Mouse (Mus musculus): ENCODE data around the gene Cks2. TPM values are rescaled to one million over a fixed set of nuclear protein-coding genes. Genes with fewer than 3 reads are reported as not detected.

Cks2 gene
- polyA plus RNA-seq, 1 experiment from 2014 or later, result 298 TPM

DNA sequence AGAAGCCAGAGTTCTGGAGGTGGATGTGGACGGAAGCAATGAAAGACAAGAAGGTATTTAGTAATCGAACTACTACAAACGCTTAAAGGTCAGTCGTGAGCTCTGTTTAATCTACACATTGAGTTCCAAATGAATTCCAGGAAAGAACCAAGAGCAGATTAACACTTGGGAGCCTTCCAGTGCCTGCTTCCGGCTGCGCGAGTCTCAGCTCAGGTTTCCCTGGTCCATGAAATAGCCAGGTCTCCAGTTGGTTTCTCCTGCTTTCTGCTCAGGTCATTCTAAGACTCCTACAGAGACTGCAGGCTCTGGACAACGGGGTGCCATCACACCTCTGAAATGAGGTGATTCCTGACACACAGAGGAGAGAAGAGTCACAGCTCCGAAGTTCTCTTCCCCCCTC is 34.0 kb upstream of the Cks2 start:
- Histone ChIP-seq H3K9me3 (ENCODE audit: control insufficient read depth, low read length) (no peaks in the 10 kb centered on the region), H3K4me3 (ENCODE audit: low read depth, low read length) (no peak overlapping the region), H3K4me2 (replicated peaks; ENCODE audit: low read depth, low read length) (no peak overlapping the region), H3K9ac (ENCODE audit: low read depth, low read length) (no peak overlapping the region), H3K4me1 (replicated peaks; ENCODE audit: control insufficient read depth, insufficient read depth, low read length) (no peaks in the 10 kb centered on the region), H3K27me3 (ENCODE audit: control insufficient read depth, insufficient read depth, low read length) (no peaks in the 10 kb centered on the region), H3K36me3 (ENCODE audit: control insufficient read depth, insufficient read depth, low read length) (no peaks in the 10 kb centered on the region), H3K27ac (ENCODE audit: low read depth, low read length) (no peak overlapping the region)
- DNase-seq (ENCODE audit: low spot score), result no peak
- ATAC-seq (ENCODE audit: low FRiP score), result no peak
- 27% methylated on average over 9 of the region's 9 CpGs for WGBS

GRCm38 (mm10) chr13:51611500-51611899 is 33.5 kb upstream of the Cks2 start:
- no peak overlapping the region for H3K27ac ChIP-seq (ENCODE audit: low read depth, low read length)
- 61% methylated on average over 5 of the region's 5 CpGs for WGBS

GRCm38 (mm10) chr13:51615815-51616214 is 29.2 kb upstream of the Cks2 start:
- DNase-seq (ENCODE audit: low spot score), result no peak
- Histone ChIP-seq H3K27me3 (ENCODE audit: control insufficient read depth, insufficient read depth, low read length) (no peaks in the 10 kb centered on the region), H3K27ac (ENCODE audit: low read depth, low read length) (no peak overlapping the region), H3K9me3 (ENCODE audit: control insufficient read depth, low read length) (no peaks in the 10 kb centered on the region), H3K4me2 (replicated peaks; ENCODE audit: low read depth, low read length) (no peak overlapping the region), H3K36me3 (ENCODE audit: control insufficient read depth, insufficient read depth, low read length) (no peaks in the 10 kb centered on the region), H3K9ac (ENCODE audit: low read depth, low read length) (no peak overlapping the region), H3K4me3 (ENCODE audit: low read depth, low read length) (no peak overlapping the region), H3K4me1 (replicated peaks; ENCODE audit: control insufficient read depth, insufficient read depth, low read length) (no peaks in the 10 kb centered on the region)
- ATAC-seq (ENCODE audit: low FRiP score), result no peak; the same call in 1 of the 2 replicates
- 70% methylated on average over 10 of the region's 10 CpGs for WGBS

More at GRCm38 (mm10) chr13:51611500-51611899, 33.5 kb upstream of the Cks2 start:
- Histone ChIP-seq H3K27me3 (ENCODE audit: control insufficient read depth, insufficient read depth, low read length) (no peaks in the 10 kb centered on the region), H3K9me3 (ENCODE audit: control insufficient read depth, low read length) (no peaks in the 10 kb centered on the region), H3K4me1 (replicated peaks; ENCODE audit: control insufficient read depth, insufficient read depth, low read length) (no peaks in the 10 kb centered on the region), H3K4me2 (replicated peaks; ENCODE audit: low read depth, low read length) (no peak overlapping the region), H3K36me3 (ENCODE audit: control insufficient read depth, insufficient read depth, low read length) (no peaks in the 10 kb centered on the region), H3K4me3 (ENCODE audit: low read depth, low read length) (no peak overlapping the region), H3K9ac (ENCODE audit: low read depth, low read length) (no peak overlapping the region)
- DNase-seq (ENCODE audit: low spot score) (no peak), ATAC-seq (ENCODE audit: low FRiP score) (no peak)

DNA sequence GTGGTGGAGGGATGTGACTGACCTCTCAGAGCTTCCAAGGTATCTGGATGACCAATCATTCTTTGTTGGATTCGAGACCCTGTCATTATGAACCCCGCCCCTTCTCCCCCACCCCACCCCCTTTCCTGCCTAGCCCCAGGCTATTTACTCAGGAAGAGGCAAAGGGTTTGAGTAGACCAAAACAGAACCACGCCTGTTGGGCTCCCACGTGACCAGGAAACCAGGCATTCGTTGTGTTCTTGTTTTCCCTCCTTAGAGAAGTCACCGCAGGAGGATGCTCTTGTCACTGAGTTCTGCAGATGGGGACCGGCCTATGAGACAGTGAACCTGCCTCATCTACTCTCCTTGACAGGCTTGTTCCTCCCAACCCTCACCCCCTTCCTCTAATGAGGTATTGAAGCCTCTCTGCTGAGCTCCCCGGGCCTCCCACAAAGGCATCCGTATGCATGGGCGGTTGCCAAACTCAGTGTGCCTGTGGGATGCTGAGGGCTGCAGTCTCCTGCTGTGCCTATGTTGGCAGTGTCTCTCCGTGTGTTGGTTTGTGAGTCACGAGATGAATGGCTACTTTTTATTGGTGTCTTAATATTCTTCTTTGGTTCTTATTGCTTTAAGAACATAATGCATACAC is 28.5 kb upstream of the Cks2 start:
- peak; percentile 33 for ATAC-seq (ENCODE audit: low FRiP score)
- no peak overlapping the region for H3K4me2 ChIP-seq (replicated peaks; ENCODE audit: low read depth, low read length)
- no peaks in the 10 kb centered on the region for H3K4me1 ChIP-seq (replicated peaks; ENCODE audit: control insufficient read depth, insufficient read depth, low read length)
- no peak overlapping the region for H3K4me3 ChIP-seq (ENCODE audit: low read depth, low read length)
- H3K36me3 ChIP-seq (ENCODE audit: control insufficient read depth, insufficient read depth, low read length), result no peaks in the 10 kb centered on the region
- no peak for DNase-seq (ENCODE audit: low spot score)
- no peak overlapping the region for H3K27ac ChIP-seq (ENCODE audit: low read depth, low read length)
- H3K9ac ChIP-seq (ENCODE audit: low read depth, low read length), result no peak overlapping the region
- no peaks in the 10 kb centered on the region for H3K9me3 ChIP-seq (ENCODE audit: control insufficient read depth, low read length)
- 9% methylated on average over 12 of the region's 12 CpGs for WGBS
- no peaks in the 10 kb centered on the region for H3K27me3 ChIP-seq (ENCODE audit: control insufficient read depth, insufficient read depth, low read length)

- Histone ChIP-seq H3K4me3 (ENCODE audit: low read depth, low read length) (no peak overlapping the region), H3K9ac (ENCODE audit: low read depth, low read length) (no peak overlapping the region), H3K36me3 (ENCODE audit: control insufficient read depth, insufficient read depth, low read length) (no peaks in the 10 kb centered on the region), H3K27me3 (ENCODE audit: control insufficient read depth, insufficient read depth, low read length) (no peaks in the 10 kb centered on the region), H3K27ac (ENCODE audit: low read depth, low read length) (no peak overlapping the region), H3K4me1 (replicated peaks; ENCODE audit: control insufficient read depth, insufficient read depth, low read length) (no peaks in the 10 kb centered on the region), H3K9me3 (ENCODE audit: control insufficient read depth, low read length) (no peaks in the 10 kb centered on the region), H3K4me2 (replicated peaks; ENCODE audit: low read depth, low read length) (no peak overlapping the region)
- ATAC-seq (ENCODE audit: low FRiP score) (no peak), DNase-seq (ENCODE audit: low spot score) (no peak)
- 74% methylated on average over 1 of the region's 1 CpGs for WGBS
These were observed 27.7 kb upstream of the Cks2 start for GRCm38 (mm10) chr13:51617306-51617705.

DNA sequence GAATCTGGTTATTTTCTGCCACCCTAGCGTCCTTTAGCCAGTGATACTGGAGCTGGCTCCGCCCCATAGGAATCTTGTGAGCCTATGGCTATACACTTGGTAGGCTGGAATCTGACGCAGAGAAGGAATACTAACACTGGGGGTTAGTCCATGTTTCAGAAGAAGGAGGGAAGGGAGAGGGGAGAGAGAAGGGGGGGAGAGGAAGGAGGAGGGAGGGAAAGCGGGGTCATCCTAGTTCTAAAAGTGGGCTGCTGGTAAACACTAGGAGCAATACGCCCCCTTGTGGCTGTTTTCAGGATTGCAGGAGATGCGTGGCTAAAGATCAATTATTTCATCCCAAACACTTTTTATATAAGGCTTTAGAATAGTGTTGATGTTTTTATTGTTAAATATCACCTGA is 27.2 kb upstream of the Cks2 start:
- H3K9me3 ChIP-seq (ENCODE audit: control insufficient read depth, low read length), result no peaks in the 10 kb centered on the region
- ATAC-seq (ENCODE audit: low FRiP score), result peak; percentile 47; the same call in 1 of the 2 replicates
- H3K36me3 ChIP-seq (ENCODE audit: control insufficient read depth, insufficient read depth, low read length), result no peaks in the 10 kb centered on the region
- peak; percentile 91 for DNase-seq (ENCODE audit: low spot score)
- no peaks in the 10 kb centered on the region for H3K27me3 ChIP-seq (ENCODE audit: control insufficient read depth, insufficient read depth, low read length)
- no peaks in the 10 kb centered on the region for H3K4me1 ChIP-seq (replicated peaks; ENCODE audit: control insufficient read depth, insufficient read depth, low read length)
- no peak overlapping the region for H3K4me2 ChIP-seq (replicated peaks; ENCODE audit: low read depth, low read length)
- H3K9ac ChIP-seq (ENCODE audit: low read depth, low read length), result no peak overlapping the region
- no peak overlapping the region for H3K27ac ChIP-seq (ENCODE audit: low read depth, low read length)
- 20% methylated on average over 6 of the region's 6 CpGs for WGBS
- no peak overlapping the region for H3K4me3 ChIP-seq (ENCODE audit: low read depth, low read length)

DNA sequence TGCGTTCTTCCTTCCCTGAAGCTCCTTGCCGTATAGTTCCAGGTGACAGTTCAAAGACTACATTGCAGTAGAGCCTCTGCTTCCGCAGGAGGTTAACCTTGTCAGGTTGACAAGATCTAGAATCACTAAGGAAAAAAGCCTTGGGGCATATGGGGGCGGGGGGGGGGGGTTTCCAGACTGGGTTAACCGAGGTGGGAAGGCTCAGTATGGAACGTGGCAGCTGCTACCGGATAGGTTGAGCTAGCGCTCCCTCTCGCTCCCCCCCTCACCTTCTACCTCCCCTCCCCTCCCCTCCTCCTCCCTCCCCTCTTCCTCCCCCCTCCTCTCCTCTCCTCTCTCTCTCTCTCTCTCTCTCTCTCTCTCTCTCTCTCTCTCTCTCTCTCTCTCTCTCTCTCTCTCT is 26.4 kb upstream of the Cks2 start:
- H3K4me3 ChIP-seq (ENCODE audit: low read depth, low read length), result no peak overlapping the region
- H3K27ac ChIP-seq (ENCODE audit: low read depth, low read length), result no peak overlapping the region
- ATAC-seq (ENCODE audit: low FRiP score), result no peak
- no peaks in the 10 kb centered on the region for H3K4me1 ChIP-seq (replicated peaks; ENCODE audit: control insufficient read depth, insufficient read depth, low read length)
- H3K36me3 ChIP-seq (ENCODE audit: control insufficient read depth, insufficient read depth, low read length), result no peaks in the 10 kb centered on the region
- WGBS, result 12% methylated on average over 7 of the region's 9 CpGs
- H3K9ac ChIP-seq (ENCODE audit: low read depth, low read length), result no peak overlapping the region
- no peaks in the 10 kb centered on the region for H3K9me3 ChIP-seq (ENCODE audit: control insufficient read depth, low read length)
- DNase-seq (ENCODE audit: low spot score), result no peak
- no peaks in the 10 kb centered on the region for H3K27me3 ChIP-seq (ENCODE audit: control insufficient read depth, insufficient read depth, low read length)
- no peak overlapping the region for H3K4me2 ChIP-seq (replicated peaks; ENCODE audit: low read depth, low read length)

DNA sequence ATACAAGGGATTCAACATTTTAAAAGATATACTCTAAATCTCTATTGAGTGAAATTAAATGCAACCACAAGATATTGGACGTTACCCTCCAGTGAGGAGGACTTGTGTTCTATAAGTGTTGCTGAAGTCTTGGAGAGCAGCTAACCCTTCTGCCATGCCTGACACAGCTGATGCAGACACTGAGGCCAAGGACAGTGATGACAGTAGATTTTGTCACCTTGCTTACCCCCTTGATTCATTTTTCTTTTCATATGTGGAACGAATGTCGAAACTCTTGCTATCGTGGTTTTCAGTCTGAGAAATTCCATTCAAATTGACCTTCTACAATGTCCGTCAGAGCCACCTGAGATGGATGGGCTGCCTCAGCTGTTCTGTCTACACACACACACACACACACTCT is 22.4 kb upstream of the Cks2 start:
- ATAC-seq (ENCODE audit: low FRiP score) (no peak), DNase-seq (ENCODE audit: low spot score) (no peak)
- Histone ChIP-seq H3K4me3 (ENCODE audit: low read depth, low read length) (no peak overlapping the region), H3K4me2 (replicated peaks; ENCODE audit: low read depth, low read length) (no peak overlapping the region), H3K27me3 (ENCODE audit: control insufficient read depth, insufficient read depth, low read length) (no peaks in the 10 kb centered on the region), H3K4me1 (replicated peaks; ENCODE audit: control insufficient read depth, insufficient read depth, low read length) (no peaks in the 10 kb centered on the region), H3K36me3 (ENCODE audit: control insufficient read depth, insufficient read depth, low read length) (no peaks in the 10 kb centered on the region), H3K27ac (ENCODE audit: low read depth, low read length) (no peak overlapping the region), H3K9me3 (ENCODE audit: control insufficient read depth, low read length) (no peaks in the 10 kb centered on the region), H3K9ac (ENCODE audit: low read depth, low read length) (no peak overlapping the region)
- WGBS, result 88% methylated on average over 5 of the region's 5 CpGs

DNA sequence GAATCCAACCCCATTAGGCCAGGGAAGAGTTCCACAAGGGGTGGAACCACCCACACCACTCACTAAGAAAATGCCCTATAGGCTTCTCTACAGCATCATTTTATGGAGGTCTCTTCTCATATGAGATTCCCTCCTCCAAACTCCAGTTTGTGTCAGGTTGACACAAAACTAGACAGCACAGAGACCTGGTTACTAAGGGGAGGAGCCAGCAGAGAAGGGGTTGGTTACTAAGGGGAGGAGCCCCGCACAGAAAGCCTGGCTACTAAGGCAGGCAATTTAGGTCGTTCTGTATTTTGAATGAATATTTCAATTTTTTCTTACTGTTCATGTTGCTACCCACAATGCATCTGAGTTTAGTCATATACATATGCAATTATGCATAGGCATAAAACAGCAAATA is 21.4 kb upstream of the Cks2 start:
- Histone ChIP-seq H3K36me3 (ENCODE audit: control insufficient read depth, insufficient read depth, low read length) (no peaks in the 10 kb centered on the region), H3K27ac (ENCODE audit: low read depth, low read length) (no peak overlapping the region), H3K4me1 (replicated peaks; ENCODE audit: control insufficient read depth, insufficient read depth, low read length) (no peaks in the 10 kb centered on the region), H3K27me3 (ENCODE audit: control insufficient read depth, insufficient read depth, low read length) (no peaks in the 10 kb centered on the region), H3K9me3 (ENCODE audit: control insufficient read depth, low read length) (no peaks in the 10 kb centered on the region), H3K4me2 (replicated peaks; ENCODE audit: low read depth, low read length) (no peak overlapping the region), H3K9ac (ENCODE audit: low read depth, low read length) (no peak overlapping the region), H3K4me3 (ENCODE audit: low read depth, low read length) (no peak overlapping the region)
- 90% methylated on average over 2 of the region's 2 CpGs for WGBS
- DNase-seq (ENCODE audit: low spot score) (no peak), ATAC-seq (ENCODE audit: low FRiP score) (no peak)
